Mouse (Mus musculus) cerebellum, adult 2 months (tissue): Measurements from ENCODE around the gene Mtss1l.

Experiments
- CTCF ChIP-seq: fragments of 200-500 bp; IDR thresholded peaks from 2 replicates; pipeline ENCODE4 v1.5.1; 2011; ENCODE audit warnings: low read depth, mild to moderate bottlenecking, control low read depth, low read length, moderate library complexity, borderline replicate concordance; ENCODE audit not compliant: insufficient read depth
- POLR2A ChIP-seq: fragments of 200-500 bp; IDR thresholded peaks from 2 replicates; pipeline ENCODE4 v1.6.1; 2011; ENCODE audit warnings: low read length, control low read depth, borderline replicate concordance; ENCODE audit not compliant: insufficient read depth

DNA sequence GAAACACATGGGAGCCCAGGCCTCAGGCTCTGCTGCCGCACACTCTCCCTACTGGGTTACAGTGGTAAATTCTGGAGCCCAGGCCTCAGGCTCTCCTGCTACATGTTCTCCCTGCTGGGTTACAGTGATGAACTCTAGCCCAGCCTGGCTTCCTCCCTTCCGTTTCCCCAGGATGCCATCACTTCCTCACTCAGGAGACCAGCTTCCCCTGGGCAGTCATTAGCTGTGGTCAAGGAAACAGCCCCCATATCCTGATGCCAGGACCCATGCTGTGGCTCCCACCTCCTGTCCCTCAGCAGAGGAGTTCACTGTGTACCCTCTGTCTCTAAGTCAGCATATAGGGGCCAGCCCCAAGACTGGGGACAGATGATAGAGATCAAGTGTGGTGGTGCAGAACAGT lies 49.1 kb upstream of the Mtss1l start:
- TF ChIP-seq CTCF (no peak), POLR2A (no peak)
